Mouse (Mus musculus) heart, postnatal 10 days (tissue): ENCODE results near the gene Tnpo3. TPM values are rescaled to one million over a fixed set of nuclear protein-coding genes. Genes with fewer than 3 reads are reported as not detected.
A peak's percentile ranks its signal among the peaks of the same experiment; 100 is the strongest.

Experiments used
- DNase-seq, 2 experiments: peaks; one replicate each; pipeline ENCODE4 v3.0.0; 2021
- intact Hi-C: fragments of 180-260 bp; cut with DNase I; formaldehyde crosslinking; loops from one replicate; pipeline ENCODE4 v1.15.1; 2025
- total RNA-seq, 2 experiments: library from RNA; stranded (reverse); gene quantifications; 2 replicates each; pipeline ENCODE4 v1.2.3; 2021

Tnpo3 gene
- total RNA-seq, 2 experiments from 2014 or later, result 42.5 to 48.5 TPM

- peak in 1 of 2 experiments; percentile 33 for DNase-seq
Observed at GRCm38 (mm10) chr6:29528561-29529443, 80.9 kb downstream of the Tnpo3 start.

GRCm38 (mm10) chr6:29528165-29528505 is 81.6 kb downstream of the Tnpo3 start:
- intact Hi-C loops, result no loop called here
- no peak for DNase-seq

More at GRCm38 (mm10) chr6:29528561-29529443, 80.9 kb downstream of the Tnpo3 start:
- intact Hi-C loops, result no loop called here

GRCm38 (mm10) chr6:29527361-29528164 is 82.1 kb downstream of the Tnpo3 start:
- no peak for DNase-seq
- intact Hi-C loops, result no loop called here

GRCm38 (mm10) chr6:29526281-29527251 is 83.1 kb downstream of the Tnpo3 start, which contains the start of gene Irf5:
Gene Irf5, plus strand, starts transcription at chr6:29526625.
- peak; percentile 35 to 50 for DNase-seq
- intact Hi-C loops, result no loop called here

GRCm38 (mm10) chr6:29525256-29525655 is 84.4 kb downstream of the Tnpo3 start:
- no peak for DNase-seq
- intact Hi-C loops, result no loop called here

- peak; percentile 73 to 78 for DNase-seq
- intact Hi-C loops, result no loop called here
Observed at GRCm38 (mm10) chr6:29524034-29524489, 85.6 kb downstream of the Tnpo3 start.

- intact Hi-C loops, result no loop called here
- no peak for DNase-seq
Observed at GRCm38 (mm10) chr6:29523301-29524033, 86.2 kb downstream of the Tnpo3 start.

- intact Hi-C loops, result no loop called here
- DNase-seq, result no peak
Observed at GRCm38 (mm10) chr6:29522626-29523300, 86.9 kb downstream of the Tnpo3 start.

GRCm38 (mm10) chr6:29517139-29517538 is 92.5 kb downstream of the Tnpo3 start:
- peak; percentile 80 to 88 for DNase-seq
- intact Hi-C loops, result loop anchor here (2.0 kb wide), 1 partner anchor 132 kb away; no protein-coding TSS in a partner anchor

- peak; percentile 70 to 72 for DNase-seq
- intact Hi-C loops, result no loop called here
Observed at GRCm38 (mm10) chr6:29513284-29513683, 96.4 kb downstream of the Tnpo3 start.

- intact Hi-C loops, result no loop called here
- DNase-seq, result peak; percentile 52 to 62
Observed at GRCm38 (mm10) chr6:29509086-29509485, 100.6 kb downstream of the Tnpo3 start.

GRCm38 (mm10) chr6:29507447-29508309 is 102.0 kb downstream of the Tnpo3 start, which contains the start of gene Kcp:
Gene Kcp, minus strand, starts transcription at chr6:29507952.
- peak in 1 of 2 experiments; percentile 41 for DNase-seq
- intact Hi-C loops, result no loop called here

- intact Hi-C loops, result no loop called here
- DNase-seq, result no peak
Observed at GRCm38 (mm10) chr6:29506834-29507233, 102.9 kb downstream of the Tnpo3 start.

- intact Hi-C loops, result no loop called here
- no peak for DNase-seq
Observed at GRCm38 (mm10) chr6:29505493-29505892, 104.2 kb downstream of the Tnpo3 start.

- no peak for DNase-seq
- intact Hi-C loops, result no loop called here
Observed at GRCm38 (mm10) chr6:29501599-29501998, 108.1 kb downstream of the Tnpo3 start.

- intact Hi-C loops, result no loop called here
- no peak for DNase-seq
Observed at GRCm38 (mm10) chr6:29500810-29501209, 108.9 kb downstream of the Tnpo3 start.

- intact Hi-C loops, result no loop called here
- no peak for DNase-seq
Observed at GRCm38 (mm10) chr6:29500177-29500576, 109.5 kb downstream of the Tnpo3 start.

GRCm38 (mm10) chr6:29497791-29498190 is 111.9 kb downstream of the Tnpo3 start:
- DNase-seq, result no peak
- intact Hi-C loops, result no loop called here
